Mouse (Mus musculus) kidney, embryonic 16.5 days (tissue): ENCODE data around the gene Acsm4. TPM values are rescaled to one million over a fixed set of nuclear protein-coding genes. Genes with fewer than 3 reads are reported as not detected.

ENCODE experiments used
- ATAC-seq: fragments of 200-750 bp; cut with Nextera tagmentation; 2 replicates; pipeline ENCODE4 v1.8.0; 2017; ENCODE audit warnings: moderate TSS enrichment; ENCODE audit not compliant: low FRiP score, low TSS enrichment
- H3K27ac ChIP-seq: fragments of 300-500 bp; sonication (generic); 2 replicates; pipeline ENCODE4 v1.5.1; 2014; ENCODE audit warnings: low read length
- H3K27me3 ChIP-seq: fragments of 300-500 bp; sonication (generic); 2 replicates; pipeline ENCODE4 v1.6.1; 2014; ENCODE audit warnings: low read length, control low read depth, mixed read lengths; ENCODE audit not compliant: insufficient read depth
- H3K36me3 ChIP-seq: fragments of 300-500 bp; sonication (generic); 2 replicates; pipeline ENCODE4 v1.6.1; 2014; ENCODE audit warnings: low read length, control low read depth, mixed read lengths; ENCODE audit not compliant: insufficient read depth
- H3K4me1 ChIP-seq: fragments of 300-500 bp; sonication (generic); 2 replicates; pipeline ENCODE4 v1.6.1; 2014; ENCODE audit warnings: low read length, control low read depth, mixed read lengths; ENCODE audit not compliant: insufficient read depth
- H3K4me2 ChIP-seq: fragments of 300-500 bp; sonication (generic); replicated peaks from 2 replicates; pipeline ENCODE4 v1.6.1; 2014; ENCODE audit warnings: low read depth, low read length
- H3K4me3 ChIP-seq: fragments of 300-500 bp; sonication (generic); 2 replicates; pipeline ENCODE4 v1.5.1; 2014; ENCODE audit warnings: mild to moderate bottlenecking, low read length
- H3K9ac ChIP-seq: fragments of 300-500 bp; sonication (generic); replicated peaks from 2 replicates; pipeline ENCODE4 v1.6.1; 2014; ENCODE audit warnings: low read length
- H3K9me3 ChIP-seq: fragments of 300-500 bp; sonication (generic); 2 replicates; pipeline ENCODE4 v1.6.1; 2016; ENCODE audit warnings: low read length, control low read depth
- WGBS: fragments of 180-500 bp; shearing (Covaris S2); extraction: QIAGEN DNeasy Blood & Tissue Kit; methylation state at CpG from one replicate; pipeline ENCODE4 v1.1.7; 2014; 5-methylcytosine and 5-hydroxymethylcytosine counted together
- polyA plus RNA-seq: library from polyadenylated mRNA; unstranded; fragments of >200 nt; fragmentation: Nextera tagmentation; extraction: Ambion mirVana; gene quantifications from 2 replicates; pipeline ENCODE4 v1.2.1, GENCODE M21; 2015

The Acsm4 gene
- polyA plus RNA-seq, 1 experiment from 2014 or later: not detected

- no peaks in the 10 kb centered on the region for H3K36me3 ChIP-seq
- H3K9ac ChIP-seq: no peak overlapping the region
- no peak overlapping the region for H3K4me2 ChIP-seq
- H3K4me3 ChIP-seq: no peak overlapping the region
- no peak overlapping the region for H3K27ac ChIP-seq
- 52% methylated on average over 2 of the region's 2 CpGs for WGBS
- H3K4me1 ChIP-seq: no peaks in the 10 kb centered on the region
- no peaks in the 10 kb centered on the region for H3K27me3 ChIP-seq
- no peak for ATAC-seq
- H3K9me3 ChIP-seq: no peaks in the 10 kb centered on the region
These were observed 60.1 kb downstream of the Acsm4 start for GRCm38 (mm10) chr7:119749942-119750341.

DNA sequence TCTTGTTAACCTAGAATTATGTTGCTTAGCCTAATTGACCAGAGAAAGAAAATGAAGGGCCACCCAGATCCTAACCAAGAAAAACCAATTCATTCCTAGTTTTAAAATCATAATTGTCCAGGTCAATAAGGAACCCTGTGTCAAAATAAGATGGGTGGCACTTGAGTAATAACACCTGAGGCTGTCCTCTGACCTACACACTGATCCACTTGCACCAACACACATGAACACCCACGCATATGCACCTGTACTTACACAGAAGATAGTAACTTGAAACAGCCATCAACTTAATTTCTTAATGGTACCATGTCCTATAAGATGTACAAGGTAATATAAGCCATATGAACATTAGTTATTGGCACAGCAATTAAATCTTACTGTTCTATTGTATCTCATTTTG lies 63.9 kb downstream of the Acsm4 start:
- no peak overlapping the region for H3K27ac ChIP-seq
- H3K36me3 ChIP-seq: no peaks in the 10 kb centered on the region
- no peak overlapping the region for H3K4me3 ChIP-seq
- no peaks in the 10 kb centered on the region for H3K27me3 ChIP-seq
- no peaks in the 10 kb centered on the region for H3K4me1 ChIP-seq
- no peak overlapping the region for H3K4me2 ChIP-seq
- ATAC-seq: no peak
- 85% methylated on average over 1 of the region's 1 CpGs for WGBS
- H3K9ac ChIP-seq: no peak overlapping the region
- H3K9me3 ChIP-seq: no peaks in the 10 kb centered on the region

GRCm38 (mm10) chr7:119760527-119760951 lies 70.7 kb downstream of the Acsm4 start, which contains the start of gene Acsm3:
TSS of gene Acsm3 (plus strand) at chr7:119760923.
- Histone ChIP-seq H3K4me2 (peak within 1 kb of the TSS; percentile 38), H3K9ac (no peak within 1 kb of the TSS), H3K4me3 (0 out of 2 replicates have a peak within 1 kb of the TSS, but pooled peaks have one; percentile 15), H3K27me3 (no peaks in the 10 kb centered on the region), H3K36me3 (no peaks in the 10 kb centered on the region), H3K4me1 (no peaks in the 10 kb centered on the region), H3K9me3 (no peaks in the 10 kb centered on the region), H3K27ac (no peak within 1 kb of the TSS)
- WGBS: 19% methylated on average over 11 of the region's 11 CpGs
- peak; percentile 57; the same call in 1 of the 2 replicates for ATAC-seq

GRCm38 (mm10) chr7:119762166-119762697 lies 72.4 kb downstream of the Acsm4 start:
- WGBS: 52% methylated on average over 4 of the region's 4 CpGs
- no peaks in the 10 kb centered on the region for H3K4me1 ChIP-seq
- ATAC-seq: no peak

More at GRCm38 (mm10) chr7:119762166-119762697, 72.4 kb downstream of the Acsm4 start:
- Histone ChIP-seq H3K36me3 (no peaks in the 10 kb centered on the region), H3K9ac (no peak overlapping the region), H3K27me3 (no peaks in the 10 kb centered on the region), H3K27ac (no peak overlapping the region), H3K4me2 (no peak overlapping the region), H3K9me3 (no peaks in the 10 kb centered on the region), H3K4me3 (no peak overlapping the region)

Other genes starting within 250 kb of the Acsm4 start
- 0.09 and 0.22 TPM in 2 replicates for gene Gp2, start 230.7 kb upstream of the Acsm4 start, polyA plus RNA-seq
- gene Umod, start 210.7 kb upstream of the Acsm4 start, polyA plus RNA-seq: 8.3 and 10.0 TPM in 2 replicates
- 1.2 TPM in 2 replicates for gene Acsm5, start 170.6 kb upstream of the Acsm4 start, polyA plus RNA-seq
- gene Pdilt, start 166.5 kb upstream of the Acsm4 start, polyA plus RNA-seq: 0.10 and 0.21 TPM in 2 replicates
- gene Acsm2, start 135.7 kb upstream of the Acsm4 start, polyA plus RNA-seq: 54.0 and 59.8 TPM in 2 replicates
- gene Acsm1, start 83.0 kb upstream of the Acsm4 start, polyA plus RNA-seq: 5.2 and 7.4 TPM in 2 replicates
- gene Thumpd1, start 30.8 kb downstream of the Acsm4 start, polyA plus RNA-seq: 84.4 and 85.7 TPM in 2 replicates
- gene Acsm3, start 70.9 kb downstream of the Acsm4 start, polyA plus RNA-seq: 0.92 and 1.1 TPM in 2 replicates
- gene Rexo5, start 104.0 kb downstream of the Acsm4 start, polyA plus RNA-seq: 23.9 and 27.7 TPM in 2 replicates
- gene Eri2, start 104.0 kb downstream of the Acsm4 start, polyA plus RNA-seq: 26.2 and 26.5 TPM in 2 replicates
- 6.5 and 7.4 TPM in 2 replicates for gene Lyrm1, start 205.8 kb downstream of the Acsm4 start, polyA plus RNA-seq
- gene Dcun1d3, start 206.3 kb downstream of the Acsm4 start, polyA plus RNA-seq: 10.9 and 11.3 TPM in 2 replicates